ENCODE assay signal across 28 mouse cellular contexts in genomic region chr11:52267271-52267670, GRCm38 (mm10). TPM values are rescaled to one million over a fixed set of nuclear protein-coding genes. Genes with fewer than 3 reads are reported as not detected.
DNase-seq lines count a peak whose midpoint lies in the region; TF ChIP-seq lines count a peak whose summit lies in the region.
"Had no signal": no experiment of that assay in that cellular context is flagged by ENCODE, and none has a peak within 500 bp of the region (broad histone marks: within the 10 kb centered on the region; RNA-seq: fewer than 3 reads in every experiment).

No protein-coding gene starts in this region.

- no peak overlapping the region for H3K4me3 ChIP-seq in MEL (ENCODE audit: control insufficient read depth in 1 of 2, insufficient read depth in 1 of 2, low read depth in 2 of 2, low read length in 2 of 2)
- H3K4me3 ChIP-seq in kidney, adult 2 months (ENCODE audit: insufficient read depth, low read depth, low read length), result no peak overlapping the region
- H3K4me3 ChIP-seq in heart, embryonic 10.5 days, result no peak overlapping the region
- H3K4me3 ChIP-seq: embryonic facial prominence, embryonic 10.5 days; forebrain, embryonic 13.5 days; heart, adult 2 months; heart, embryonic 12.5 days; hindbrain, embryonic 15.5 days had no signal

- peak; percentile 0 for DNase-seq in lung, postnatal 10 days
- no peak for DNase-seq in lung, adult 18-20 months
- no peak for DNase-seq in MEL (ENCODE audit: low read depth, low spot score)
- DNase-seq in thymus, postnatal 14 days, result peak; percentile 40
- no peak for DNase-seq in kidney, adult 2 months
- DNase-seq in heart, embryonic 10.5 days (ENCODE audit: low spot score), result no peak
- DNase-seq in adrenal gland, adult 8-10 months, result no peak
- DNase-seq: adrenal gland, postnatal 25 days; cerebellum, adult 18-20 months; cerebellum, adult 9-11 months; cerebellum, postnatal 36 days; forebrain, postnatal 0 days; gastrocnemius, postnatal 14 days; heart, adult 2 months had no signal

- H3K36me3 ChIP-seq in MEL (ENCODE audit: control insufficient read depth in 1 of 2, insufficient read depth in 2 of 2, low read length in 2 of 2), result no peaks in the 10 kb centered on the region
- H3K36me3 ChIP-seq in kidney, adult 2 months (ENCODE audit: control insufficient read depth, insufficient read depth, low read length), result no peaks in the 10 kb centered on the region
- no peaks in the 10 kb centered on the region for H3K36me3 ChIP-seq in heart, embryonic 10.5 days
- H3K36me3 ChIP-seq: G1E; heart, embryonic 12.5 days; hindbrain, embryonic 15.5 days had no signal

- TF ChIP-seq EP300 in MEL (IDR thresholded peaks at IDR 0.05; ENCODE audit: low read depth in 1 of 2, low read length in 2 of 2), result no peak

- no peaks in the 10 kb centered on the region for H3K79me2 ChIP-seq in MEL (ENCODE audit: control insufficient read depth, insufficient read depth, low read length, poor library complexity)

- no peak overlapping the region for H3K9ac ChIP-seq in MEL (ENCODE audit: control insufficient read depth, low read depth, low read length, poor library complexity, severe bottlenecking)
- H3K9ac ChIP-seq: forebrain, embryonic 13.5 days; forebrain, postnatal 0 days; hindbrain, embryonic 15.5 days had no signal

- H3K27me3 ChIP-seq in MEL (ENCODE audit: control insufficient read depth in 1 of 2, insufficient read depth in 2 of 2, low read length in 2 of 2), result no peaks in the 10 kb centered on the region
- no peaks in the 10 kb centered on the region for H3K27me3 ChIP-seq in kidney, adult 2 months (replicated peaks; ENCODE audit: control insufficient read depth, insufficient read depth, low read length)
- H3K27me3 ChIP-seq in heart, embryonic 10.5 days (ENCODE audit: insufficient read depth, poor library complexity, severe bottlenecking), result no peaks in the 10 kb centered on the region
- H3K27me3 ChIP-seq: forebrain, embryonic 13.5 days; heart, embryonic 12.5 days; hindbrain, embryonic 15.5 days had no signal

- TF ChIP-seq RAD21 in MEL (IDR thresholded peaks at IDR 0.05; ENCODE audit: low read depth, low read length), result no peak

- H3K4me1 ChIP-seq in MEL (ENCODE audit: control insufficient read depth in 1 of 2, insufficient read depth in 2 of 2, low read length in 2 of 2), result no peaks in the 10 kb centered on the region
- no peaks in the 10 kb centered on the region for H3K4me1 ChIP-seq in kidney, adult 2 months (ENCODE audit: control insufficient read depth, insufficient read depth, low read length)
- peaks cover 54% of the 10 kb centered on the region for H3K4me1 ChIP-seq in heart, embryonic 10.5 days

- H3K27ac ChIP-seq in MEL (ENCODE audit: control insufficient read depth, low read depth, low read length), result no peak overlapping the region
- H3K27ac ChIP-seq in kidney, adult 2 months (ENCODE audit: insufficient read depth, low read depth, low read length), result no peak overlapping the region
- H3K27ac ChIP-seq in heart, embryonic 10.5 days, result no peak overlapping the region
- H3K27ac ChIP-seq: forebrain, embryonic 13.5 days; heart, adult 2 months; hindbrain, embryonic 15.5 days had no signal

- no peaks in the 10 kb centered on the region for H3K9me3 ChIP-seq in MEL (replicated peaks; ENCODE audit: insufficient read depth, low read length)
- no peaks in the 10 kb centered on the region for H3K9me3 ChIP-seq in heart, embryonic 10.5 days
- H3K9me3 ChIP-seq: embryonic facial prominence, embryonic 10.5 days; forebrain, embryonic 13.5 days; G1E; heart, embryonic 12.5 days; hindbrain, embryonic 15.5 days had no signal

- 89% methylated on average over 5 of the region's 5 CpGs for WGBS in kidney, adult 2 months
- 90% methylated on average over 5 of the region's 5 CpGs for WGBS in heart, embryonic 10.5 days

- no peak for TF ChIP-seq CTCF in MEL (IDR thresholded peaks at IDR 0.05 in 2 of 3, conservative IDR thresholded peaks at IDR 0.05 in 1 of 3; ENCODE audit: control insufficient read depth in 1 of 3, insufficient read depth in 1 of 3, low read depth in 2 of 3, low read length in 3 of 3, poor library complexity in 1 of 3, severe bottlenecking in 1 of 3)
- no peak for TF ChIP-seq CTCF in kidney, adult 2 months (conservative IDR thresholded peaks at IDR 0.05; ENCODE audit: insufficient read depth, insufficient read length, low read depth, low read length)

- TF ChIP-seq POLR2A in MEL (IDR thresholded peaks at IDR 0.05; ENCODE audit: control insufficient read depth in 1 of 2, insufficient read depth in 1 of 2, low read depth in 1 of 2, low read length in 2 of 2, poor library complexity in 1 of 2), result no peak
- no peak for TF ChIP-seq POLR2A in kidney, adult 2 months (IDR thresholded peaks at IDR 0.05; ENCODE audit: low read depth, low read length)

TF ChIP-seq in MEL, 35 proteins besides CTCF, POLR2A, EP300 and RAD21:
- TF ChIP-seq ELF1 (IDR thresholded peaks at IDR 0.05; ENCODE audit: low read depth, low read length), result no peak
- TF ChIP-seq TBP (IDR thresholded peaks at IDR 0.05; ENCODE audit: low read depth, low read length), result peak; percentile 58; the same call in 1 of the 2 replicates

RNA-seq across cellular contexts. Expression of gene Tcf7, which starts 15.5 kb away (rescaled TPM):
- 0.12 and 0.29 TPM in 2 replicates for total RNA-seq in MEL (2012; rRNA removed)
- 1 to 10 TPM in 1 of 2 experiments, not detected in 1; 2.3 TPM for polyA plus RNA-seq in MEL (2012; ENCODE audit: insufficient read depth in 1 of 2, insufficient read length in 2 of 2, low read depth in 1 of 2, low replicate concordance in 2 of 2, missing spikeins in 1 of 2)
- 2.1 and 13.2 TPM in 2 replicates for polyA plus RNA-seq in kidney, adult 2 months (2012; rRNA removed)
- polyA plus RNA-seq in heart, embryonic 10.5 days (2016; fragmentation: Nextera tagmentation; extraction: Ambion mirVana), result 7.6 and 11.5 TPM in 2 replicates
- total RNA-seq in adrenal gland, adult 8-10 months (2022), result 10 to 100 TPM; 36.9 to 81.7 (median 55.2) TPM
- total RNA-seq: G1E had no signal
- polyA plus RNA-seq: G1E had no signal

RNA-seq across cellular contexts. Expression of gene Skp1a, which starts 35.5 kb away (rescaled TPM):
- 414 and 445 TPM in 2 replicates for total RNA-seq in MEL (2012; rRNA removed)
- 1,000 to 10,000 TPM in 1 of 2 experiments, 100 to 1,000 TPM in 1; 169 to 1,533 TPM for polyA plus RNA-seq in MEL (2012; ENCODE audit: insufficient read depth in 1 of 2, insufficient read length in 2 of 2, low read depth in 1 of 2, low replicate concordance in 2 of 2, missing spikeins in 1 of 2)
- 34.4 and 68.9 TPM in 2 replicates for polyA plus RNA-seq in kidney, adult 2 months (2012; rRNA removed)
- polyA plus RNA-seq in heart, embryonic 10.5 days (2016; fragmentation: Nextera tagmentation; extraction: Ambion mirVana), result 516 and 546 TPM in 2 replicates
- 100 to 1,000 TPM; 463 to 561 (median 519) TPM for total RNA-seq in adrenal gland, adult 8-10 months (2022)

RNA-seq across cellular contexts. Expression of gene Olfr1371, which starts 53.5 kb away (rescaled TPM):
- not detected in 2 replicates for total RNA-seq in MEL (2012; rRNA removed)
- polyA plus RNA-seq in MEL (2012; ENCODE audit: insufficient read depth in 1 of 2, insufficient read length in 2 of 2, low read depth in 1 of 2, low replicate concordance in 2 of 2, missing spikeins in 1 of 2), result not detected
- not detected in 2 replicates for polyA plus RNA-seq in kidney, adult 2 months (2012; rRNA removed)
- not detected in 2 replicates for polyA plus RNA-seq in heart, embryonic 10.5 days (2016; fragmentation: Nextera tagmentation; extraction: Ambion mirVana)
- not detected for total RNA-seq in adrenal gland, adult 8-10 months (2022)
- total RNA-seq: adrenal gland, adult 18-20 months; adrenal gland, postnatal 25 days; forebrain, postnatal 0 days; gastrocnemius, adult 18-20 months; gastrocnemius, postnatal 14 days; heart, adult 2 months; heart, postnatal 25 days had no signal
- polyA plus RNA-seq: activated CD4-positive, CD25-positive, alpha-beta regulatory T cell, adult 4 months; C2C12; embryonic facial prominence, embryonic 10.5 days; embryonic facial prominence, embryonic 14.5 days; forebrain, embryonic 13.5 days; forebrain, postnatal 0 days; G1E; gonadal fat pad, adult 2 months; heart, adult 2 months; heart, embryonic 12.5 days; heart, embryonic 16.5 days; hindbrain, embryonic 11.5 days; hindbrain, embryonic 15.5 days had no signal

Comparison
In these comparisons a context has a peak if more than half of its experiments do, and no peak if none do; other contexts are left out.
1. DNase-seq: peak in lung, postnatal 10 days (single experiment) and thymus, postnatal 14 days (single experiment); none in lung, adult 18-20 months (0 of 2), MEL (single experiment), kidney, adult 2 months (single experiment), heart, embryonic 10.5 days (single experiment) and adrenal gland, adult 8-10 months (single experiment).